Mouse (Mus musculus) adrenal gland, postnatal 14 days (tissue): ENCODE data around the gene Hist1h2ah. TPM values are rescaled to one million over a fixed set of nuclear protein-coding genes. Genes with fewer than 3 reads are reported as not detected.
"Not testable (repeated sequence)": the region's sequence is repeated elsewhere in the genome, so short reads cannot be mapped to it uniquely, and the experiment has no call there.

Experiments used
- DNase-seq: peaks from one replicate; pipeline ENCODE4 v3.0.0; 2021; ENCODE audit warnings: mixed read lengths
- long read RNA-seq, 2 experiments: library from polyadenylated mRNA; stranded (forward); transcript quantifications; one replicate each; pipeline ENCODE4 v2.0.0; 2021
- total RNA-seq: library from RNA; stranded (reverse); gene quantifications from 2 replicates; pipeline ENCODE4 v1.2.3, GENCODE M21; 2021

Gene Hist1h2ah
- 203 and 342 TPM in 2 replicates for total RNA-seq
- long read RNA-seq, experiment 1 = 0 reads
- long read RNA-seq, experiment 2 = 0 reads

DNA sequence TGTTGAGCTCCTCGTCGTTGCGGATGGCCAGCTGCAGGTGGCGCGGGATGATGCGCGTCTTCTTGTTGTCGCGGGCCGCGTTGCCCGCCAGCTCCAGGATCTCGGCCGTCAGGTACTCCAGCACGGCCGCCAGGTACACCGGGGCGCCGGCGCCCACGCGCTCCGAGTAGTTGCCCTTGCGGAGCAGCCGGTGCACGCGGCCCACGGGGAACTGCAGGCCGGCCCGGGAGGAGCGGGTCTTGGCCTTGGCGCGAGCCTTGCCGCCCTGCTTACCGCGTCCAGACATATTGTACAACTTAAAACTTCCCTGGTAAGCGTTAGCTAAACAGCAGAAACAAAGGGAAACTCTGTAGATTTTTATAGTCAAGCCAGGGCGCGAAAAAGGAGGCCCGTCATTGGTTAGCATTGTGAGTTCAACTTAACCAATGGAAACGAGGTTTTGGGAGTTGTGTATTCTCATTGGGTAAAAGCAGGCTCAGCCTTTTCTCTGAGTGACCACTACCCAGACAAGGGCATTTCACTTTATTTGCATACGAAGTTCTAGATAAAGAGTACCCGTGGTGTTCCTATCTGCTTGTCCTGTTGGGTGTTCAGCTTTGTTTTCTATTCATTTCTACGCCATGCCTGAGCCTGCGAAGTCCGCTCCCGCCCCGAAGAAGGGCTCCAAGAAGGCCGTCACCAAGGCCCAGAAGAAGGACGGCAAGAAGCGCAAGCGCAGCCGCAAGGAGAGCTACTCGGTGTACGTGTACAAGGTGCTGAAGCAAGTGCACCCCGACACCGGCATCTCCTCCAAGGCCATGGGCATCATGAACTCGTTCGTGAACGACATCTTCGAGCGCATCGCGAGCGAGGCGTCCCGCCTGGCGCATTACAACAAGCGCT lies at the start of gene Hist1h2ah, which contains the start of gene Hist1h2bk:
Hist1h2ah (minus strand) TSS at position 302 of the 882 bp plus-strand sequence.
Hist1h2bk (plus strand) TSS at position 604 of the 882 bp plus-strand sequence.
- peak; percentile 86 for DNase-seq

DNA sequence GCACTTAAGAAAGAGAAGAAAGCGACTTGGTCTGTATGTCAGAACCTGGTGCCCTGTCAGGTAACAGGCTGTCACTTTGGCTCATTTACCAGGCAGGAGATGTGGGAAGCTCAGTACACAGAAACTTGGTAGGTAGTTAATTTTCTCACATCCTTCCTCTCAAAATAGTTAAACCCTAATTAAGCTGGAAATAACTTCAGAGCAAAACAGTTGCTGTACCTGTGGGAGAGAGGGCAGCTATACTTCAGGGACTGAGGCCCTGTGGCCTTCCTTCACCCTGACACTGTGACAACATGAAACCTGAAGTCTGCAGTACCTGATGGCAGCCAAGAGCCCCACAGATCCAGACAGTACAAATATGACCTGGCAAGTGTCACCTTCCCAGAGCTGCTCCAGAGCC lies 48.8 kb upstream of the Hist1h2ah start, which contains the start of gene Vmn1r188:
Vmn1r188 (plus strand) TSS at position 301 of the 400 bp plus-strand sequence.
- DNase-seq = not testable (repeated sequence)

GRCm38 (mm10) chr13:22063468-22063867 lies 28.1 kb upstream of the Hist1h2ah start:
- DNase-seq = no peak

DNA sequence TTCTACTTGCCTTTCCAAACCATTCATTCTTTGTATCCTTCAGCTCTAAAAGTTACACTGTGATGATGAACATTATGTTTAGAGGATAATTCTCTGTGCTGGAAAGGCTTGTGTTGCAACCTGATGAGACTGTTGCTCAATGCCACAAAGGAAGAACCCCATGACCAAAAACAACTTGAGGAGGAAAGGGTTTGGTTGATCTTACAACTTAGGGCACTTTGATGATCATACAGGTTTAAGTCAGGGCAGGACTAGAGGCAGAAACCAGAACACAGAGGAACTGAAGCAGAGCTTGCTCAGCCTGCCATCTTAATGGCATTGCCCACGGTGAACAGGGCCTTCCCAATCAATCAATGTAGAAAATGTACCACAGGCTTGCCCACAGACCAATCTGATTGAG lies 26.1 kb upstream of the Hist1h2ah start:
- no peak for DNase-seq

DNA sequence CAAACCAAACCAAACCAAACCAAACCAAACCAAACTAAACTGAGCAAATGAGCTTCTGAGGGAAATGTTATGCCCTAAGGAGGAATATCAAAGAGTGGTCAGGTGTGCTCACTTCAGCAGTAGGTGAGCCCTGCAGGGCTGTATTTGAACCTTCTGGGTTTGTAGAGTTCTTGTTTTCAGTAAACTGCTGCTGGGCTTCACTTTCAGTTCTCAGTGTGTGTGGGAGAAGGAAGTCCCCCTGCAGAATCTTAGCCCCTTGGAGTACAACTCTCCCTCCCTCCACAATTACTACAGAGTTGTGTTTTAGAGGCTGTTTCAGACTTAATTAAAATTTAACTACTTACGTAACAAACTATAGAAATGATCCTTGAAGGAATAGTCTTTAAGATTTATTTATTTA lies 18.4 kb upstream of the Hist1h2ah start:
- DNase-seq = no peak

DNA sequence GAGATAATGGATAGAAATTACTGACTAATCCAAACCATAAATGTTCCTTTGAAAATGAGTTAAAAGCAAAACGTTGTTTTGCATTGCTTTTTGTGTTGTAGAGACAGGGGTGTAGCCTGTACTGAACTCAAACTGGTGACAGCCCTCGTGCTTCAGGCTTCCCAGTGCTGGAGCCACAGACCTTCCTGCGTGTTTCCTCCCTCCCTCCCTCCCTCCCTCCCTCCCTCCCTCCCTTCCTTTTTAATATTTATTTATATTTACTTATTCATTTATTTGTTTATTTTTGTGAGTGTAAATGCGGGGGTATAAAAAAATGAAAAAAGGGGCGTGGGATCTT lies 16.1 kb upstream of the Hist1h2ah start:
- DNase-seq = no peak

DNA sequence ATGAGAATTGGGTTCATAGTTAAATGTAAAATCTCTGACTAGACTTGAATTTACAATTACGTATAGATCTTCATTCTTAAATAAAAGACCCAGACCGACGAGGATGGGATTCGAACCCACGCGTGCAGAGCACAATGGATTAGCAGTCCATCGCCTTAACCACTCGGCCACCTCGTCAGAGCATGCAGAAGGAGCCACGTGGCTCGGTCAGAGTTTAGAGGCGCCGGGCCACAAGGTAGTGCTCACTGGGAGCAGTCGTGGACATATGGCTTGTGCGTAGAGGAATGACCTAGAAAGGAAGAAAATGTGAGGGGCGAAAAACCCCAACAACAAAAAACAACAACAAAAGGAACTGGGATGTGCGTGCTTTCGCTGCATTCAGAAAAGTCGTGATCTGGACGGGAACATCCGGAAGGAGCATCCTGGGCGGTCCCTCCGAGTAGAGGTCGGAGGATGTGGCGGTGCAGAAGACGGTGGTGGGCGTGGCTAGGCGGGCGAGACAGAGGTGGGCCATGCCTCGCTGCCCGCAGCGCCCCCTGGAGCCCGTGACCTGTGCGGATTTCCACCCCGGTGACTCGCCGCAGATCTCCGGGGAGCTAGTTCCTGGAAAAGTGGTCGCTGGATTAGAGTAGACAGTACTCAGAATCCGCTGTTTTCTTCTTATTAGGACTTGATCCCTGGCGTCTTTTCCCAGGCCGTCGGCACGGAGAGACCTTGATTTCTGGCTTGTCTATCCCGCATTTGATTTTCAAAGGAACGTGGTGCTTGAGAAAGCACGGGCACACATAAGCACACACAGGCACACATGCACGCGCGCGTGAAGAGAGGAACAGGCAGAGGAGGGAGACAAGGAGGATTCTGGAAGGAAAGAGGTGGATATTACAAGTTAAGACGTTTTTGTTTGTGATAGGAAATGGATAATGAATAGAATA lies 15.5 kb upstream of the Hist1h2ah start:
- peak; percentile 96 for DNase-seq

DNA sequence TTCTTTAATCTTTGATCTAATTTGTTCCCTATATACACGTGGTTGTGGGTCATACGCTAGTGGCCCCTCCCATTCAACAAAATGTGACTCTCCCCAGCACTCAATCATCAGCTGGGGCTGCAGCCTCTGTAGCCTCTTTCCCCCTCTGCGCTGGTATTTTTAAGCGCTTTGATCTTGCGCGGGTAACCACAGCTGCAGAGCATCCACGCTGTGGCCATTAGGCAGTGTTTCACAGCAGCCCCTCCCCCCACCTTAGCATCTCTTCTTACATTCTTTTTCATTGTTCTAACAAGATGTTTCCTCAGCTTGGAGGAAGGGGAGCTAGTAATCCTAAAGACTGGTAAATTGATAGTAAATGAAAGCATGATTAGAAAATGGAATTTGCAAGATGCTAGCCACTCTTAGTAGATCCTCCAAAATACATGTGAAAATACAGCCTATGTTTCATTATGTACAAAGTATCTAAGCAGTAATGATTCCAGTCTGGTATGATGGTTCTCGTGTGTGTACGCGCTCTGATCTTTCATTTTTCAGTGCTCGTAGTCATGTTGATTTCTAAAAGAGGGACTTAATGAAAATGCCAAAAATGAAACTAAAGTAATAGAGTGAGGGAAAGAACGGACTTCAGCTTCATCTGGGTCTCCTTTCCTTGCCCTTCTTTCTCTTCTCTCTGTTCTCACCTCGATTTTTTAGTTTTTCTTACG lies 14.5 kb upstream of the Hist1h2ah start:
- peak; percentile 56 for DNase-seq

GRCm38 (mm10) chr13:22049041-22049440 lies 13.7 kb upstream of the Hist1h2ah start:
- DNase-seq = no peak

- no peak for DNase-seq
Measured at GRCm38 (mm10) chr13:22045311-22045710, 9.9 kb upstream of the Hist1h2ah start.

- no peak for DNase-seq
Measured at GRCm38 (mm10) chr13:22044432-22045155, 9.2 kb upstream of the Hist1h2ah start.

GRCm38 (mm10) chr13:22043503-22044431 lies 8.4 kb upstream of the Hist1h2ah start:
- no peak for DNase-seq

- DNase-seq = peak; percentile 85
Measured at GRCm38 (mm10) chr13:22042568-22043502, 7.5 kb upstream of the Hist1h2ah start, which contains the start of the genes Hist1h2ag and Hist1h2bj. Gene Hist1h2ag (minus strand): TSS chr13:22042944. Gene Hist1h2bj (plus strand): TSS chr13:22043214.

- no peak for DNase-seq
Measured at GRCm38 (mm10) chr13:22041651-22042567, 6.5 kb upstream of the Hist1h2ah start.

- DNase-seq = peak; percentile 96
Measured at GRCm38 (mm10) chr13:22041142-22041536, 5.8 kb upstream of the Hist1h2ah start, which contains the start of gene Hist1h4i. Gene Hist1h4i (minus strand): TSS chr13:22041362.

GRCm38 (mm10) chr13:22040464-22041141 lies 5.2 kb upstream of the Hist1h2ah start:
- DNase-seq = no peak

- DNase-seq = no peak
Measured at GRCm38 (mm10) chr13:22039951-22040463, 4.6 kb upstream of the Hist1h2ah start.
